Mouse (Mus musculus) olfactory bulb, adult 2 months (tissue): Measurements from ENCODE around the gene Vmn1r225. TPM values are rescaled to one million over a fixed set of nuclear protein-coding genes. Genes with fewer than 3 reads are reported as not detected.
"Not testable (repeated sequence)": the region's sequence is repeated elsewhere in the genome, so short reads cannot be mapped to it uniquely, and the experiment has no call there.

Experiments
- H3K27ac ChIP-seq: fragments of 200-500 bp; 2 replicates; pipeline ENCODE4 v1.5.1; 2012; ENCODE audit warnings: low read depth, low read length; ENCODE audit not compliant: insufficient read depth
- H3K4me1 ChIP-seq: fragments of 200-500 bp; 2 replicates; pipeline ENCODE4 v1.6.1; 2012; ENCODE audit warnings: low read length; ENCODE audit not compliant: control insufficient read depth, insufficient read depth
- H3K4me3 ChIP-seq: fragments of 200-500 bp; 2 replicates; pipeline ENCODE4 v1.5.1; 2012; ENCODE audit warnings: mild to moderate bottlenecking, low read depth, low read length, moderate library complexity; ENCODE audit not compliant: insufficient read depth
- CTCF ChIP-seq: fragments of 200-500 bp; IDR thresholded peaks from 2 replicates; pipeline ENCODE4 v1.5.1; 2012; ENCODE audit warnings: low read depth, mild to moderate bottlenecking, low read length, moderate library complexity; ENCODE audit not compliant: insufficient read depth
- POLR2A ChIP-seq: fragments of 200-500 bp; IDR thresholded peaks from 2 replicates; pipeline ENCODE4 v1.6.1; 2012; ENCODE audit warnings: mild to moderate bottlenecking, low read depth, low read length, moderate library complexity; ENCODE audit not compliant: insufficient read depth
- WGBS: fragments of 180-500 bp; shearing (Covaris S2); methylation state at CpG from one replicate; pipeline ENCODE4 v1.1.7; 2018; 5-methylcytosine and 5-hydroxymethylcytosine counted together
- polyA plus RNA-seq: library from polyadenylated mRNA; stranded (reverse); fragments of >200 nt; gene quantifications from 2 replicates; pipeline ENCODE4 v1.2.4, GENCODE M21; 2012; ENCODE audit warnings: low replicate concordance; ENCODE audit not compliant: missing spikeins, insufficient read depth, insufficient read length

Vmn1r225 gene
- polyA plus RNA-seq, result not detected in 2 replicates

- Histone ChIP-seq H3K27ac (no peak within 1 kb of the TSS), H3K4me1 (no peaks in the 10 kb centered on the region), H3K4me3 (no peak within 1 kb of the TSS)
- TF ChIP-seq POLR2A, result no peak
- no peak for TF ChIP-seq CTCF
These were observed at the start of gene Vmn1r225 for GRCm38 (mm10) chr17:20497858-20498257. Gene Vmn1r225, plus strand, starts transcription at chr17:20498158.

GRCm38 (mm10) chr17:20473311-20473710 lies 24.6 kb upstream of the Vmn1r225 start:
- no peak for TF ChIP-seq POLR2A
- TF ChIP-seq CTCF, result no peak
- 67% methylated on average over 3 of the region's 3 CpGs for WGBS

GRCm38 (mm10) chr17:20481231-20481630 lies 16.7 kb upstream of the Vmn1r225 start, which contains the start of gene Vmn2r108:
Gene Vmn2r108, minus strand, starts transcription at chr17:20481331.
- Histone ChIP-seq H3K4me1 (no peaks in the 10 kb centered on the region), H3K4me3 (no peak within 1 kb of the TSS), H3K27ac (no peak within 1 kb of the TSS)
- TF ChIP-seq POLR2A (no peak), CTCF (no peak)

More at GRCm38 (mm10) chr17:20473311-20473710, 24.6 kb upstream of the Vmn1r225 start:
- Histone ChIP-seq H3K27ac (no peak overlapping the region), H3K4me1 (no peaks in the 10 kb centered on the region), H3K4me3 (no peak overlapping the region)

- not testable (repeated sequence) for H3K27ac ChIP-seq, H3K4me1 ChIP-seq, H3K4me3 ChIP-seq
These were observed 10.3 kb downstream of the Vmn1r225 start for GRCm38 (mm10) chr17:20508247-20508646.

Other genes with a start within 250 kb of the Vmn1r225 start
- gene Vmn2r106, start 212.6 kb upstream of the Vmn1r225 start, polyA plus RNA-seq, result not detected in 2 replicates
- gene Vmn2r107, start 152.9 kb upstream of the Vmn1r225 start, polyA plus RNA-seq, result not detected in 2 replicates
- not detected in 2 replicates for gene Vmn1r224, start 84.0 kb upstream of the Vmn1r225 start, polyA plus RNA-seq
- not detected in 2 replicates for gene Vmn2r108, start 16.8 kb upstream of the Vmn1r225 start, polyA plus RNA-seq
- not detected in 2 replicates for gene Vmn2r109, start 66.6 kb downstream of the Vmn1r225 start, polyA plus RNA-seq
- gene Vmn2r110, start 98.3 kb downstream of the Vmn1r225 start, polyA plus RNA-seq, result not detected in 2 replicates
- not detected in 2 replicates for gene Fpr-rs3, start 126.7 kb downstream of the Vmn1r225 start, polyA plus RNA-seq
- not detected in 2 replicates for gene Vmn1r226, start 184.7 kb downstream of the Vmn1r225 start, polyA plus RNA-seq
- gene Vmn1r227, start 231.7 kb downstream of the Vmn1r225 start, polyA plus RNA-seq, result not detected in 2 replicates